Mouse (Mus musculus) pancreas, adult 10 weeks (tissue): Measurements from ENCODE around the gene Itk. TPM values are rescaled to one million over a fixed set of nuclear protein-coding genes. Genes with fewer than 3 reads are reported as not detected.

Experiments used
- polyA plus RNA-seq: library from polyadenylated mRNA; stranded (reverse); fragments of 350-450 nt; fragmentation: Illumina TruSeq; extraction: RNeasy Lipid Tissue Mini Kit (QIAGEN cat#74804); gene quantifications from one replicate; pipeline ENCODE4 v1.2.3, GENCODE M21; 2015; ENCODE audit warnings: low read depth, low replicate concordance; ENCODE audit not compliant: insufficient read depth

The Itk gene
- polyA plus RNA-seq: not detected

GRCm38 (mm10) chr11:46389336-46390117 lies at the start of gene Itk:
Gene Itk (minus strand): TSS chr11:46389515.

GRCm38 (mm10) chr11:46436760-46437458 lies 47.6 kb upstream of the Itk start, which contains the start of gene Med7:
Gene Med7 (plus strand): TSS chr11:46436925.

GRCm38 (mm10) chr11:46396167-46396859 lies 7.0 kb upstream of the Itk start, which contains the start of gene Fam71b:
Gene Fam71b (plus strand): TSS chr11:46396559.

GRCm38 (mm10) chr11:46312523-46313035 lies 76.7 kb downstream of the Itk start, which contains the start of gene Cyfip2:
Gene Cyfip2 (minus strand): TSS chr11:46312859.

Other genes with a start within 250 kb of the Itk start
- gene Nipal4, start 223.0 kb downstream of the Itk start, polyA plus RNA-seq: 0.22 TPM
- not detected for gene Fndc9, start 154.0 kb downstream of the Itk start, polyA plus RNA-seq
- 6.6 TPM for gene Cyfip2, start 76.7 kb downstream of the Itk start, polyA plus RNA-seq
- gene Fam71b, start 7.0 kb upstream of the Itk start, polyA plus RNA-seq: not detected
- gene Med7, start 47.4 kb upstream of the Itk start, polyA plus RNA-seq: 5.3 TPM
- 0.42 TPM for gene Havcr2, start 65.4 kb upstream of the Itk start, polyA plus RNA-seq
- not detected for gene Gm12169, start 134.7 kb upstream of the Itk start, polyA plus RNA-seq
- gene BC053393, start 182.0 kb upstream of the Itk start, polyA plus RNA-seq: not detected
- not detected for gene Dppa1, start 239.7 kb upstream of the Itk start, polyA plus RNA-seq